In genomic region chr9:14654010-14654409, GRCm38 (mm10) we compare ENCODE assay signal across 15 mouse cellular contexts. TPM values are rescaled to one million over a fixed set of nuclear protein-coding genes. Genes with fewer than 3 reads are reported as not detected.
DNase-seq lines count a peak whose midpoint lies in the region; ATAC-seq and TF ChIP-seq lines count a peak whose summit lies in the region.
"Had no signal": no experiment of that assay in that cellular context is flagged by ENCODE, and none has a peak within 500 bp of the region (broad histone marks: within the 10 kb centered on the region; RNA-seq: fewer than 3 reads in every experiment).

No protein-coding gene starts in this region.

- H3K4me3 ChIP-seq in heart, postnatal 0 days (ENCODE audit: low read depth, low read length): no peak overlapping the region
- no peak overlapping the region for H3K4me3 ChIP-seq in lung, adult 2 months (replicated peaks; ENCODE audit: extremely low read depth, low read depth, low read length)
- H3K4me3 ChIP-seq in MEL (ENCODE audit: control insufficient read depth in 1 of 2, insufficient read depth in 1 of 2, low read depth in 2 of 2, low read length in 2 of 2): no peak overlapping the region
- H3K4me3 ChIP-seq: embryonic facial prominence, embryonic 10.5 days; hindbrain, embryonic 13.5 days; liver, embryonic 15.5 days had no signal

- peak; percentile 15; the same call in 1 of the 2 replicates for TF ChIP-seq CTCF in heart, postnatal 0 days (IDR thresholded peaks at IDR 0.05; ENCODE audit: low read depth)
- peak; percentile 20; the same call in 1 of the 2 replicates for TF ChIP-seq CTCF in lung, adult 2 months (IDR thresholded peaks at IDR 0.05; ENCODE audit: insufficient read depth, low read length)
- TF ChIP-seq CTCF in MEL (IDR thresholded peaks at IDR 0.05 in 2 of 3, conservative IDR thresholded peaks at IDR 0.05 in 1 of 3; ENCODE audit: control insufficient read depth in 1 of 3, insufficient read depth in 1 of 3, low read depth in 2 of 3, low read length in 3 of 3, poor library complexity in 1 of 3, severe bottlenecking in 1 of 3): peak; percentile 72 to 89 (median 88)

- TF ChIP-seq RAD21 in MEL (IDR thresholded peaks at IDR 0.05; ENCODE audit: low read depth, low read length): peak; percentile 84

- H3K4me2 ChIP-seq in heart, postnatal 0 days (ENCODE audit: low read depth, low read length): no peak overlapping the region
- H3K4me2 ChIP-seq: hindbrain, embryonic 13.5 days; liver, embryonic 15.5 days had no signal

- H3K79me2 ChIP-seq in MEL (ENCODE audit: control insufficient read depth, insufficient read depth, low read length, poor library complexity): no peaks in the 10 kb centered on the region

- H3K4me1 ChIP-seq in heart, postnatal 0 days (ENCODE audit: control insufficient read depth, insufficient read depth): peaks cover 6% of the 10 kb centered on the region; the same call in 1 of the 2 replicates
- H3K4me1 ChIP-seq in lung, adult 2 months (ENCODE audit: control insufficient read depth, insufficient read depth, low read length): no peaks in the 10 kb centered on the region
- H3K4me1 ChIP-seq in MEL (ENCODE audit: control insufficient read depth in 1 of 2, insufficient read depth in 2 of 2, low read length in 2 of 2): no peaks in the 10 kb centered on the region
- H3K4me1 ChIP-seq: embryonic facial prominence, embryonic 10.5 days; hindbrain, embryonic 13.5 days; liver, embryonic 15.5 days had no signal

- 85% methylated on average over 2 of the region's 2 CpGs for WGBS in heart, postnatal 0 days
- 82% methylated on average over 2 of the region's 2 CpGs for WGBS in lung, adult 2 months

- no peaks in the 10 kb centered on the region for H3K36me3 ChIP-seq in heart, postnatal 0 days (replicated peaks; ENCODE audit: control insufficient read depth, insufficient read depth, low read length)
- H3K36me3 ChIP-seq in MEL (ENCODE audit: control insufficient read depth in 1 of 2, insufficient read depth in 2 of 2, low read length in 2 of 2): no peaks in the 10 kb centered on the region
- H3K36me3 ChIP-seq: embryonic facial prominence, embryonic 10.5 days; hindbrain, embryonic 13.5 days; liver, embryonic 15.5 days had no signal

- no peak for DNase-seq in heart, postnatal 0 days (ENCODE audit: low spot score)
- DNase-seq in heart, postnatal 10 days: no peak
- no peak for DNase-seq in lung, adult 2 months
- DNase-seq in lung, postnatal 4 days: no peak
- DNase-seq in MEL (ENCODE audit: low read depth, low spot score): peak; percentile 87
- DNase-seq in naive thymus-derived CD4-positive, alpha-beta T cell, adult 2 months (ENCODE audit: low read depth): peak; percentile 17
- DNase-seq in urinary bladder, adult 18-20 months (ENCODE audit: low spot score in 2 of 2): no peak
- DNase-seq in cerebellum, adult 11 months: no peak
- DNase-seq: cerebellum, adult 9-11 months; kidney, adult 8-10 months had no signal

- intact Hi-C loops in heart, postnatal 10 days (cut with DNase I): no loop called here

- TF ChIP-seq EP300 in heart, postnatal 0 days (IDR thresholded peaks at IDR 0.05; ENCODE audit: low read depth): no peak
- TF ChIP-seq EP300 in MEL (IDR thresholded peaks at IDR 0.05; ENCODE audit: low read depth in 1 of 2, low read length in 2 of 2): no peak

- TF ChIP-seq POLR2A in lung, adult 2 months (IDR thresholded peaks at IDR 0.05; ENCODE audit: borderline replicate concordance, extremely low read depth, low read depth, low read length): no peak
- TF ChIP-seq POLR2A in MEL (IDR thresholded peaks at IDR 0.05; ENCODE audit: control insufficient read depth in 1 of 2, insufficient read depth in 1 of 2, low read depth in 1 of 2, low read length in 2 of 2, poor library complexity in 1 of 2): no peak

- H3K27ac ChIP-seq in heart, postnatal 0 days (ENCODE audit: low read depth): no peak overlapping the region
- no peak overlapping the region for H3K27ac ChIP-seq in MEL (ENCODE audit: control insufficient read depth, low read depth, low read length)
- H3K27ac ChIP-seq: embryonic facial prominence, embryonic 10.5 days; hindbrain, embryonic 13.5 days; liver, embryonic 15.5 days had no signal

- H3K27me3 ChIP-seq in heart, postnatal 0 days (ENCODE audit: control insufficient read depth, insufficient read depth, low read length): no peaks in the 10 kb centered on the region
- H3K27me3 ChIP-seq in MEL (ENCODE audit: control insufficient read depth in 1 of 2, insufficient read depth in 2 of 2, low read length in 2 of 2): peaks cover 7 to 25% of the 10 kb centered on the region in 2 experiments; a peak in 3 of 4 replicates
- H3K27me3 ChIP-seq: hindbrain, embryonic 13.5 days; liver, embryonic 15.5 days had no signal

- no peak for ATAC-seq in heart, postnatal 0 days (ENCODE audit: insufficient read depth, low read depth)

- 0 out of 2 replicates have a peak, but pooled peaks cover 4% of the 10 kb centered on the region for H3K9me3 ChIP-seq in heart, postnatal 0 days (replicated peaks; ENCODE audit: control insufficient read depth, low read length)
- H3K9me3 ChIP-seq in MEL (replicated peaks; ENCODE audit: insufficient read depth, low read length): no peaks in the 10 kb centered on the region
- H3K9me3 ChIP-seq: embryonic facial prominence, embryonic 10.5 days; hindbrain, embryonic 13.5 days; liver, embryonic 15.5 days had no signal

- no peak overlapping the region for H3K9ac ChIP-seq in heart, postnatal 0 days (replicated peaks; ENCODE audit: low read depth, low read length)
- H3K9ac ChIP-seq in MEL (ENCODE audit: control insufficient read depth, low read depth, low read length, poor library complexity, severe bottlenecking): no peak overlapping the region
- H3K9ac ChIP-seq: hindbrain, embryonic 13.5 days; liver, embryonic 15.5 days had no signal

TF ChIP-seq in MEL, 35 proteins besides CTCF, POLR2A, EP300 and RAD21:
- TF ChIP-seq MYC (IDR thresholded peaks at IDR 0.05; ENCODE audit: low read depth, low read length) (peak; percentile 80; the same call in 1 of the 2 replicates), ZC3H11A (IDR thresholded peaks at IDR 0.05; ENCODE audit: low read depth, low read length) (peak; percentile 95), SMC3 (IDR thresholded peaks at IDR 0.05; ENCODE audit: low read depth, low read length) (peak; percentile 98), SIN3A (IDR thresholded peaks at IDR 0.05; ENCODE audit: low read length) (peak; percentile 32; the same call in 1 of the 2 replicates), GATA1 (IDR thresholded peaks at IDR 0.05; ENCODE audit: low read depth, low read length) (no peak), CHD2 (IDR thresholded peaks at IDR 0.05; ENCODE audit: low read length) (no peak), TCF12 (IDR thresholded peaks at IDR 0.05; ENCODE audit: low read depth, low read length) (0 out of 2 replicates have a peak, but pooled peaks have one; percentile 18)

RNA-seq across cellular contexts. Expression of gene Amotl1, which starts 9.2 kb away (rescaled TPM):
- 70.2 and 89.1 TPM in 2 replicates for total RNA-seq in heart, postnatal 0 days (2014; rRNA removed; ENCODE audit: low replicate concordance)
- polyA plus RNA-seq in heart, postnatal 0 days (2015; fragmentation: Nextera tagmentation; extraction: Ambion mirVana): 10.4 and 11.7 TPM in 2 replicates
- 10 to 100 TPM; 62.2 to 65.4 TPM for total RNA-seq in heart, postnatal 10 days (2021)
- 36.6 and 47.1 TPM in 2 replicates for polyA plus RNA-seq in lung, adult 2 months (2012; rRNA removed)
- total RNA-seq in MEL (2012; rRNA removed): 9.1 and 9.3 TPM in 2 replicates
- 1 to 10 TPM in 1 of 2 experiments, not detected in 1; 7.4 TPM for polyA plus RNA-seq in MEL (2012; ENCODE audit: insufficient read depth in 1 of 2, insufficient read length in 2 of 2, low read depth in 1 of 2, low replicate concordance in 2 of 2, missing spikeins in 1 of 2)
- total RNA-seq: megakaryocyte, adult 5-6 weeks; monocyte, adult 5-6 weeks had no signal

Comparison
In these comparisons a context has a peak if more than half of its experiments do, and no peak if none do; other contexts are left out.
1. DNase-seq: peak in MEL (single experiment) and naive thymus-derived CD4-positive, alpha-beta T cell, adult 2 months (single experiment); none in heart, postnatal 0 days (single experiment), heart, postnatal 10 days (0 of 2), lung, adult 2 months (single experiment), lung, postnatal 4 days (0 of 2), urinary bladder, adult 18-20 months (0 of 2) and cerebellum, adult 11 months (single experiment).
2. CTCF ChIP-seq: peak in every context shown above with its lines; median percentile 88 in MEL; 20 in lung, adult 2 months; 15 in heart, postnatal 0 days.